Mouse (Mus musculus): ENCODE measurements around the gene Selplg.

- TF ChIP-seq POLR2A (IDR thresholded peaks at IDR 0.05; ENCODE audit: low read depth, low read length) (no peak), CTCF (conservative IDR thresholded peaks at IDR 0.05; ENCODE audit: insufficient read depth, insufficient read length, low read depth, low read length) (no peak)
These were observed 48.9 kb downstream of the Selplg start for GRCm38 (mm10) chr5:113783581-113784001.

Data from kidney, adult 2 months (tissue).